Mouse (Mus musculus) frontal cortex, postnatal 10 days (tissue): ENCODE measurements at regions not wholly inside any gene's neighbourhood (a gene's known extent, or its start where the extent isn't known, plus 50 kb on each side); places are given as distances from the start of the nearest gene placed in this dataset.
A peak's percentile ranks its signal among the peaks of the same experiment; 100 is the strongest.

Experiments
- DNase-seq, 2 experiments: peaks; one replicate each; pipeline ENCODE4 v3.0.0; 2022; ENCODE audit warnings: low spot score in 2 of 2, mixed read lengths in 1 of 2

DNA sequence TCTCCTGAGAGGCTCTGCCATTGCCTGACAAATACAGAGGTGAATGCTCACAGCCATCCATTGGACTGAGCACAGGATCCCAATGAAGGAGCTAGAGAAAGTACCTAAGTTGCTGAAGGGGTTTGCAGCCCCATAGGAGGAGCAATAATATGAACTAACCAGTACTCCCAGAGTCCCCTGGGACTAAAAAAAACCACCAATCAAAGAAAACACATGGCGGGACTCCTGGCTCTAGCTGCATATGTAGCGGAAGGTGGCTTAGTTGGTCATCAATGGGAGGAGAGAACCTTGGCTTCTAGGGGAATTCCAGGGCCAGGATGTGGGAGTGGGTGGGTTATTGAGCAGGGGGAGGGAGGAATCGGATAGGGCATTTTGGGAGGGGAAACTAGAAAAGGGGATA lies 207.8 kb downstream of the Otol1 start:
- no peak for DNase-seq

DNA sequence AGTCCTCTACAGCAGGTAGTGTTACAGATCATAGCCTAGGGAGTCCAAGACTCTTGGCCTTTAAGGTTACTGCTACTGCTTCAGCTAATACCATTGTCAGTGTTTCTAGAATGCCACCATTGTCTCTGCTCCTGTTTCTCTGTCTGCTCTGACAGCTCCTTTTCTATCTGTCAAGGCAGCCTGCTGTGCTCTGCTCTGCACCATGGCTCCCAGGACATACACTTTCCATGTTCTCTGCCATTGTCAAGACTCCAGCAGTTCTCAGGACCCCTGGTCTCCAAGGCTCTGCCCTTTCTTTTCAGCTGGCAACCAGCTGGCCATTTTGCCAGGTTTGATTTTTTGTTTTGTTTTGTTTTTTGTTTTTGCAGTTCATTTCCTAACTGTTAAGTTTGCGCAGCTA lies 208.7 kb downstream of the Otol1 start:
- no peak for DNase-seq

DNA sequence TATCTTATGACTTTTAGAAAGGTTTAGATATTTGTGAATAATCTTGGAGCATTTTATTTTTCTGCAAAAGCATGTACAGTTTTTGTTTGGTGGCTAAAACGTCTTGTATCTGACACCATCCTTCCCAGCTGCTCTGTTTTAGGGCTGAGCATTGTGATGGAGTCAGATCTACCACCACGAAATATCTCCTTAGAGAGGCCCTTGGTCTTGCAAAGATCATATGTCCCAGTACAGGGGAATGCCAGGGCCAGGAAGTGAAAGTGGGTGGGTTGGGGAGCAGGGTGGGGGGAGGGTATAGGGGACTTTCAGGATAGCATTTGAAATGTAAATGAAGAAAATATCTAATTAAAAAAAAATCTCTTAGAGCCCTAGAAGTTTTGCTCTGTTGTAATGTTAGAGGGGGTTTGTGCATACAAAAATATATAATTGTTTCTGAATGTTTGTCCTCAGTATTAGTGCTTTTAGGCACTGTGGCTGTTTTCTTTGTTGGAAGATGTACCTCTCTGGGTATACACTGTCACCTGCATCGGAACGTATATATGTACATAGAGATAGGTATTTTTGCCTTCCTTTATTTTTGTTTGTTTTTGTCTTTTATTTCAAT lies 211.4 kb downstream of the Otol1 start:
- no peak for DNase-seq

DNA sequence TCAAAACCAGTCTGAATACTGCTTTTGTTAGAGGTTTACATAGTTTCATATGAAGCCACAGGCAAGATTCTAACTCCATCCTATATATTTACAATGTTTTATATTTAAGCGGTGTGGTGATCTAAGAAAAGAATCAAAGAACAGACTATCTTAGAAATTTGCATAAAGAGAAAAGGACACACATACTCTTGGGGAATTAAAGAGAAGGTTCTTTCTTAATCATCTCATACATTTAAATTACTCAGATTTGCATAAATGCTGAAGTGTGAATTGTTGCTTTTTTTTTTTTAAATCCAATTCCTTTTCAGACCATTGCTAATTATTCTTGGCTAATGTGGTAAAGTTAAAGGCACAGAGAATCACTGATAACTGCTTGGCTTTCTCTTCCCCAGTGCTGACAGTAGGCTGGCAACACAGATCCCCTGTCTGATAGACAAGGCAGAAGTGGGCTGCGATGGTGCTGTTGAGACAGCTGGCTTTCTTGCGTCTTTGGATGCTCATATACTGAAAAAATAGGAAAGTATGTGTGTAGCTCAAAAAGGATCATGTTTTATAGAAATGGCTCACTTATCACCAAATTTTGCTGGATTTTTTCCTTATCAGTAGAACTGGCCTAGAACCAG lies 216.1 kb downstream of the Otol1 start:
- peak; percentile 26 to 33 for DNase-seq

DNA sequence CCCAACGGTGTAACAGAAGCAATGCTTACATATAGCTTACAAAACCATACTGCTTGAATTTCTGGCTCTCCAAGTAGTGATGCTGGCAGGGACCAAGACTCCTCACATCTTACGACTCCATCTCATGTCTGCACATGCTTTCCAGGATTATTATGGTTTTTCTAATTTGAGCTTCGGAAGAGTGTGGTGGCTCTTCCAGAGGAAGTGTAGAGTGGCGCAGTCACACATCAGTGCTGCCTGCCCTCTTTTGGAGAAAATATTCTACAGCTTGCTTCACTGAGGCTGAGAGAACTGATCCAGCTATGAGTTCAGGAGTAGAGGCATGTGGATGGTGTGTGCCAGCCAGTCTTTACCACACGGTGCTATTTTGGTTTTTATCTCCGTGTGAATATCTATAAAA lies 217.4 kb downstream of the Otol1 start:
- peak in 1 of 2 experiments; percentile 10 for DNase-seq

DNA sequence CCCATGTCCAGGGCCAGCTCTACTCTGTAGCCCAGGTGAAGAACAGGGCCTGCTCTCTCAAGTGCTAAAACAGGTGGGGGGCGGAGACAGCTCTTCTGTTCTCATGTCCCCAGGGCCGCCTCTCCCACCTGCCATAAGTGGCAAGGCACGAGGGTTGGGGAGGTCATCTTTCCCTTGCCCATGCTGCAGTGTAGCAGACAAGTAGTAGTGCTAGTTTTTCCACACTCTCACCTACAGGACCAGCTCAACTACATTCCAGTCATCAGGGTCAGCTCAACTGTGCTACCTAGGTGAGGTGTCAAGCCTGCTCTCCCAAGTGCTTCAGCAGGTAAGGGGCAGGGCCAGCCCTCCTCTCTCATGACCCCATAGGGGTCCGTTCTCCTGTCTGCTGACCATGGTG lies 219.8 kb downstream of the Otol1 start:
- DNase-seq = no peak

DNA sequence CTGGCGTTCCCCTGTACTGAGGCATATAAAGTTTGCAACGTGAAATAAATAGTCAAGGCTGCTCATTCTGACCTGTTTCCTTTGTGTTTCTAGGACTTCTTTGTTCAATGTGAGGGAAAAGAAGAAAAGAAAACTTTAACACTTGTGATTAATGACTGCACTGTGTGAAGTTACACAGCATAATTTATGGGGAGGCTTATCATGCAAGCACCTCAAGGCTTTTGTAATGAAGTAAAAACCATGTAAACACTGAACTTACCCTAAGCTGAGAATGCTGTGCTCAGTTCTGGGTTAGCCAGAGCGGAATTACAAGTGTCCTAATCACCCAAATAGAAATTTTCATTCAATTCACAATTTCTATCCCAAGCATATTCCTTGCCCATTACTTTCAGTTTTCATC lies 241.2 kb downstream of the Otol1 start:
- no peak for DNase-seq

DNA sequence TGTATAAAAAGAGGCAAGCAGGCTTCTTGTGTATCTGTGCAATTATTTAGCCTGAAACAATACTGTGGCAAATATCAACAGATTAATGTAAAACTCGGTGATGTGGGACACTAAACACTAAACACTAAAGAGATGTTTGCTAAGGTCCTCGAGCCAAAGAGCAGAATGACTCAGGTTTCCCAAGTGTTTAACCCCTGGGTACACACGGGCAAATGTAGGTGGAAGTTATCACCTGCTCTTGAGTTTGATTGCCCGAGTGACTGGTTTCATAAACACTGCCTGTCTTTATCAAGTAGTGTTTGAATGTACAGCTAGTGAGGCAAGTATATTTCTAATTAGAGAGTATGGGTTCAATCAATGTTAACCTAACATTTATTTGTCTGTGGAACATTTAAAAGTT lies 242.5 kb downstream of the Otol1 start:
- no peak for DNase-seq

DNA sequence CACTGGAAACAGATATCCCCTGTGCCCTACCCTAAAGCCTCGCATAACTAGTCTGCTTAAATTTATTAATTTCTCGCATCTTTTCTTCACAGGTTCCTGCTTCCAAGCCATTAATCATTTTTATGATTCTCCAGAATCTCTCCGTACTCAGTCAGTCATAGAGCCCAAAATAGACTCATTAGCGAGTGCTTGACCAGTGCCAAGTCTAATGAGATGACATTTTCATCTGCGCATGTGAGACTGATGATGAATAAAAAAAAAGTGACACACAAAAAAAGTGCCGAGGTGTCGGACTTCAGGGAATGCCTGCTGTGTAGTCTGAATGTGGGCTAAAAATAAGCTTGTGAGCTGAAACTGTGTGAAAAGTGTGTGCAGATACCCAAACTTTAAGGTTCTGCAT lies 243.3 kb downstream of the Otol1 start:
- DNase-seq = no peak

DNA sequence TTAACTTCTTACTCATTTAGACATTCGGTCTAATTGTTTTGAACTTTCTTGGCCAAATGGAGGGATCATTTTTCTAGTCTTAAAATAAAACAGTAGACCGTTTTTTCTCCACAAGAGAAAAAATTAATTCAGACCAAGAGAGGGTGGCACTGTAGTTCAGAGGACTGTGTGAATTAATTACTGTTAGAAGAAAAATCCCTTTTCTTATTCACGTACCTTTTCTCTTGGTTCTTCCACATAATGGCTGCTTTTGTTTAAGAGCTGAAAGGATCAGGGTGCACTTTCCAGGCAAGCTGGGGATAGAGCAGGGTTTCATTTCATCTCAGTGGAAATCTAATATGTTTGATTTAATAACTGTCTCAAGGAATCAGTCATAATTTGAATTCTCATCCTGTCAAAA lies 255.9 kb downstream of the Otol1 start:
- DNase-seq = no peak

DNA sequence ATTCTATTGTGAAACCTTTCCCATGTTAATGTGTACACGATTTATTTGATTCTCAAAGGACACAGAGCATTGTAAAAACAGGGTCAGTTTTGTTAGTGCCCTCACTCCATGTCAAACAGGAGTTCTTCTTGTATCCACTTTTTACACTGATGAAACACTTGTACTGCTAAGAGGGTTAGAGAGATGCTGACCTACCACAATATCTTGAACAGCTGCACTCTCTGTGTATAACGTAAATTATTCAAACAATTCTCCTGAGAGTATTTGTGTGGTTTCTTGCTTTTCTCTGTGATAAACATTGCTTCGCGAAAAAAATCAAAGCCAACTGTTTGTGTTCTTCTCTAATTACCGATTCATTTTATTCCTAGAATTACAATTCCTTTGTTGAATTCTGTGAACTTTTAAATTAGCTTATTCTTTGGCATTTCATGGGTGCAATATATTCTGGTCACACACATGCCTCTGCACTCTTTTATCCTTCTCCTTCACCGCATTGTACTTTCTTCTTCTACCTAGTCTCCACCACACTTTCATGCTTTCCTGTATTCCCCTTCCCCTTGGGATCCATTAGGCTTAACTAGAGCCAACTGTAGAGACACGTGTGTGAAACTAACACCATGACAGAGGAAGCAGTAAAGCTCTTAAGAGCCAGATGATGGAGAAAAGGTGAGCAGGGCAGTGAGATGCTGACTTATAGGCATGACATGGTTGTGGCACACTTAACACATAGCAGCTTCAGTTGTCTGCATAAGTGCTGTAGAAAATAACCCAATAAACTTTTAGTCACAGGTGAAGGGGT lies 281.4 kb downstream of the Otol1 start:
- no peak for DNase-seq

DNA sequence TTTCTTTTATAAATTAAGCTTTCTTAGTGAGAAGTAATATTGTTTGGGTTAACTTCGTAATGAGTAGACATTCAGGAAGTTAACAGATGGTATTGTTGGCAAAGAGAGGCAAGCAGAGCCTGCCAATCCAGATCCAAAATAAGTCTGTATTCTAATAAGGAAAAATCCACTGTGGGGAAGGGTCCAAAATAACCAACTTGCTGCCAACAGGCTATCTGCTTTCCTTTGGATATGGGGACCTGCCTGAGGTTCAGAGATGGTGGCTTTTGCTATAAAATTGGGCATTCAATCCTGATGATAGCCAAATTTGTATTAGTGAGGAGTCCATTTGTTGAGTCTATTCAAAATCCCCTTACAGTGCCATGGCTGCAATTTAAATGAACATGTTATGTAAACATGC lies 300.1 kb downstream of the Otol1 start:
- no peak for DNase-seq

DNA sequence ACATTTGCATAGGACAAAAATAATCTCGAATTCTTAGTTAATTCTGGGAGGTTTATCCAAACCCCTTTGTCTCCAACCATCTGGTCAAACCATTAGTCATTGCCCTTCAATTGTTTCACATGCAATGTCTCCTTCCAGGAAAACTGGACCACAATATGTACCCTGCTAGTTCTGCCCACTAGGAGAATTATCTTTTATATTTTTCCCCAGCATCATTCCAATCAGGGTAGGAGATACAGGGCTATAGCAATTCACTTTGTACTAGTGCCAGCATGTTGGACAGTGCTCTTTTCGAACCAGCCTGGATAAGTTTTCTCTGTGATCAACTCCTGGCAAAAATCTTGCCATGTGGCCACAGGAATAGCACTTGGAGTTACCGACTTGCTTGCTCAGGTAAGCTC lies 300.6 kb downstream of the Otol1 start:
- DNase-seq = no peak

DNA sequence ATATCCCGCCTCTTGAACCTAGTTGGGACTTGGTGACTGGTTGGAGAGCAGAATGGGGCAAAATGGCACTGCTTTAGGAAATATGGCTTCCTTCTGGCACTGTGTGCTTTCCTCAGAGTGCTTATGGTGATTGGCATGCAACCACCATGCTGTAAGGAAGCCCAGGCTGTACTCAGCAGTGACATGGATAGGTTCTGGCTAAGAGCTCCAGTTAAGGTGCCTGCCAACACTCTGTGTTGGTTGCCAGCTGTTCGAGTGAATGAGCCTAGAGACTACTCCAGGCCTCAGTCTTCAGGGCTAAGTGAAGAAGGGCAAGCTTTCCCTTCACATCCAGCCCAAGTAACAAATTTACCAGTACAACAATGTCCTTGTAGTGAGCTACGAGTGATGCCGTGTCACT lies 301.9 kb downstream of the Otol1 start:
- DNase-seq = no peak

DNA sequence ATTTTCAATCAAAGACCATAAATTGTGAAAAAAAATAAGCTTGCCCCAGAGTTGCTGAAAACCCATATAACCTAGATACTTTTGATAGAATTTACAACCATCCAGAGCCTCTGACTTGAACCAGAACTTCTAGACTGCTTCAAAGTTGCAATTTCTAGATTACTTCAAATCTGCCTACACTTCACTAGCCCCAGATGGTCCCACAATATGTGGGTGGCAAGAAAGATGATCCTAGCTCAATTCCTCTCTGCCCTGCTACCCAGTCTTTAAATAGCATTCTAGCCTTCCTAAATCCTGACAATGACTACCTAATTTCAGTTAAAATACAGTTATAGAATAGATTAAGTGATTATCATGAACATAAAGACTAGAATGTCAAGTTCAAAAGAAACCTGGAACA lies 303.6 kb downstream of the Otol1 start:
- no peak for DNase-seq

DNA sequence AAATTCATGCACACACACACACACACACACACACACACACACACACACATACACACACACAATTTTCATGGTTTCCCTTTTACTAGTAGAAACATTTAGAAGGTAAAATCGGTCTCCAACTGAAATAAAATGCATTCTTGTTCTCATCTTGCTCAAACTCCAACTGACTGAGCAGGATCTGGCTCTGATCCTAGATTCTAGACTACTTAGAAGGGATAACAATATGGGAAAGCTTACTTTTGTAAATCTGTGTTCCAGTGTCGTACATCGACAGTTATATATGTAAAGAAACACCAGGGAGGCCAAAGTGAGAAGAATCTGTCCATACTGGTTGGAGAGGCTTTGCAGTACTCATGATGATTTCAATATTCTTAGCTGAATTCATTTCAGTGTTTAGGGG lies 304.6 kb downstream of the Otol1 start:
- no peak for DNase-seq

DNA sequence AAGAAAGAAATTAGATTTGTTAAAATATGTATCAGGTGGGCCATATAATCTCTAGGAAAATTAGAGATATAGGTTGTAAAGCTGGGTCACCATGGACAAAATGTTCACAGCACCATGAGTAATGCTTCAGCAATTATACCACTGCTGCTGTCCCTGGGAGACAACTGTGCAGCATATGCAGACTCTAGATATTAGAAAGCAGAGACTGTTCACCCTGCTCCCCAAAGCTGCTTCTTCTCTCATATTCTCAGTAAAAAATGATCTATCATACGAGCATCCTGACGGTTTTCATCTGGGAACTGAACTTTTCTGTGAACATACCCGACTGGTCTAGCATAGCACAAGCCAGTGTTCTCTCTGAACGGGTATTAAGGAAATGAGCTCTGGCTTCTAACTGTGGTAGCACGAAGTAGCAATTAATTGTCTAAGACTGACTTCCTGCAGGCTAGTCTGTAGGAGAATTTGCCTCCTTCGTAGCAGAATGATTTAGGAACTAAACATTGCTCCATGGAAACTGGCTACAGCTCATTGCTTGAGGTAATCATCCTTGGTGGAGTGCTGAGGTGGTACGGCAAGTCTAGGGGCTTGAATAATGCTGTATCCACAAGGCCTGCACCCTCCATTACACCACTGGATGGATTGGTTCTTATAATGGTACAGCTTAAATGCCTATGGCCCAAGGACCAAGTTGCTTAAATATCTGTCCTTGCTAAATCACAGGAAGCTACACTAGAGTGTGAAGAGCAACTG lies 305.9 kb downstream of the Otol1 start:
- DNase-seq = no peak

DNA sequence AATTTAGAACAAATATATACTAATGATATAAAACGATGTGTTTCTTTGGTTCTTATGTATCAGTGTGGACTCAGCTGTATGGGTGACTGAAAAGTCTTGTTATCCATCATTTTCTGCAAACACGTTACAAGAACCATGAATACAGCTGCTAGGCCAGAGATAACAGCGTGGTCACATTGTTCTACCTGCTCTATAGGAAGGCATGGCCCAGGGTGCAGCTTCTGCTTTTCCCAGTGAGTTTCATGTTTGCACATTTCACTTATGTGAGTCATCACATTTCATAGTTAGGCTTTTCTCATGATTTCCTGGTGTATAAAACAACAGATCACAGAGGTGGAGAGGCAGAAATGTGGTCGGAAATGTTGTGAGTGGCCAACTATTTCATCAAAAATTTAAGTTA lies 306.8 kb downstream of the Otol1 start:
- no peak for DNase-seq

DNA sequence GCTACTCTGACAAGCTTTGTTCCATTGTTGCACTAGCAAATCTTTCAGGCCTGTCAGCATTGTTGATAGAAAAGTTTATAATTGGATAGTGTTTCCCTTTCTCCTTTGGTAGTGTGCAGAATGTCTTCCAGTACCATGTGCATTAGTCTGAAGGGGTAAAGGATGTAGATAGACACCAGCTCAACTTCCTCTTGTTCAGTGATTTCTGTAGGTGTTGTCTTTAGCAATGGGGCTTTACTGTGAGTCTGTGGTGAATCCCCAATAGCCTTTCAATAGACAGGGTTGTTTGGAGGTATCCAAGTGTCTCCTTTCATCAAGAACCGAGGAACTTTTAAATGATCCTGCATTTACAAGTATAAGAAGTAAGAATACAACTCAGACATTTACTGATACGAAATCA lies 311.0 kb downstream of the Otol1 start:
- no peak for DNase-seq

DNA sequence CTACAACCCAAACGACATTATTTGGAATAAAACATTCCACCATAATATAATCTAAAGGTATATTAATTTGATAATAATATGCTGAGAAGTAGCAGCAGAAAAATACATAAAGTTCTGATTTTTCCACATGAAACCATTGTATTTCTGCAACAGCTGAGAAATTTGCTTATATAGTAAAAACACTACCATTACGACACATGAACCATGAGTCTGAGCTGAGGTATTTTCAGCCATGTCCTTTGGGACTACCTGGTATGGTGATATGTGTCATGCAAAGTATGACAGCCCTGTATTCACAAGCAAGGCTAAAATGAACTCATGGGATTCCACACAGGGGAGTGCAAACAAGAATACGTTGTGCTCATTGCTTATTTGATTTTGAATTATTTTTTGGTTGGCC lies 311.7 kb downstream of the Otol1 start:
- DNase-seq = no peak

DNA sequence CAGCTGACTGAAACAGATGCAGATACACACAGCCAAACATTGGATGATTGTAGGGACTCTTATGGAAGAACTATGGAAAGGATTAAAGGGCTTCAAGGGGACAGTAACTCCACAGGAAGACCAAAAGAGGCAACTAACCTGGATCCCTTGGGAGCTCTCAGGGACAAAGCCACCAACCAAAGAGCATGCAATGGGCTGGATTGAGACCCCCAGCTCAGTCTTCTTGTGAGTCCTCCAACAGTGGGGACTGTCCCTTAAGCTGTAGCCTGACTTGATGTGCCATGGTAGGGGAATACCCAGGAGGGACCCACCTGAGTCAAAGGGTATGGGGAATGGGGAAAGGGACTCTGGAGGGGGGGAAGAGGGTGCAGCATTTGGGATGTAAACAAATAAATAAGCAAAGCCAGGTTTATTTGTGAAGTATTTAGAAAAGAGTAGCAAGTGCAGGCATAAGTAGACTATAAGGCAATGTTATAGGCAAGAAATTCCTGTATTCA lies 313.8 kb downstream of the Otol1 start:
- DNase-seq = no peak

DNA sequence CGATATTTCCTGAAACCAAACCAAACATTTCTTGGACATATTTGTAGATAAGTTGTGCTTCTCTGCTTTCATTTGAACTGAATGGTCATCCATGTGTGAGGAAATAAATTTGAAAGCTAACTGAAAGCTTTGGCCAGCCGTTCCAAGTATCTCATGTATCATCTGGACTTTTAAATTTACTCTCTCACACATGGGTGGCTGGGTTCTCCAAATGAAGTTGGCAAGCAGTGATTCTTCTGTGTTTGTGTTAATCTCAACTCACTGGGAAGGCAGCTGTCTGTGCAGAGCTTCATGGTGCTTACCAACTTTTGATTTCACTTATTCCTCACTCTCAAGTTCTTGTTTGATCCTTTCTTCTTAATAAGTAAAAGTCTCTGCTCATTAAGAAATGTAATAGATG lies 317.3 kb downstream of the Otol1 start:
- DNase-seq = no peak
